Mouse (Mus musculus): ENCODE data around the gene Mef2b. TPM values are rescaled to one million over a fixed set of nuclear protein-coding genes. Genes with fewer than 3 reads are reported as not detected.

Gene Mef2b
- polyA plus RNA-seq (2015; fragmentation: Nextera tagmentation; extraction: Ambion mirVana), result 0.12 TPM in 1 of 2 replicates, not detected in the other

- under 1% methylated on average over 46 of the region's 46 CpGs for WGBS
- Histone ChIP-seq H3K27ac (ENCODE audit: low read depth, low read length) (peak within 1 kb of the TSS; percentile 79), H3K4me2 (replicated peaks; ENCODE audit: low read depth) (peak within 1 kb of the TSS; percentile 71), H3K4me1 (replicated peaks; ENCODE audit: control insufficient read depth, insufficient read depth, low read length) (peaks cover 6% of the 10 kb centered on the region), H3K9ac (ENCODE audit: low read depth, low read length) (peak within 1 kb of the TSS; percentile 59), H3K4me3 (ENCODE audit: low read depth, low read length) (peak within 1 kb of the TSS; percentile 76), H3K36me3 (ENCODE audit: control insufficient read depth, insufficient read depth) (peaks cover 48% of the 10 kb centered on the region), H3K9me3 (ENCODE audit: control insufficient read depth) (no peaks in the 10 kb centered on the region), H3K27me3 (replicated peaks; ENCODE audit: control insufficient read depth, insufficient read depth, low read length) (no peaks in the 10 kb centered on the region)
- no peak for TF ChIP-seq CTCF (IDR thresholded peaks at IDR 0.05; ENCODE audit: low read depth)
- peak; percentile 98 for ATAC-seq
These were observed at the start of gene Mef2b, which contains the start of the genes Rfxank and Borcs8 for GRCm38 (mm10) chr8:70139026-70139857. Mef2b (plus strand) TSS chr8:70139711. Rfxank (minus strand) TSS chr8:70139154. Borcs8 (plus strand) TSS chr8:70139499.

- no peaks in the 10 kb centered on the region for H3K4me1 ChIP-seq (replicated peaks; ENCODE audit: control insufficient read depth, insufficient read depth, low read length)
- no peak overlapping the region for H3K4me3 ChIP-seq (ENCODE audit: low read depth, low read length)
- ATAC-seq, result no peak
- TF ChIP-seq CTCF (IDR thresholded peaks at IDR 0.05; ENCODE audit: low read depth), result no peak
- no peaks in the 10 kb centered on the region for H3K9me3 ChIP-seq (ENCODE audit: control insufficient read depth)
- 56% methylated on average over 8 of the region's 8 CpGs for WGBS
- H3K27ac ChIP-seq (ENCODE audit: low read depth, low read length), result no peak overlapping the region
- no peak overlapping the region for H3K9ac ChIP-seq (ENCODE audit: low read depth, low read length)
- H3K27me3 ChIP-seq (replicated peaks; ENCODE audit: control insufficient read depth, insufficient read depth, low read length), result peaks cover 30% of the 10 kb centered on the region
- no peaks in the 10 kb centered on the region for H3K36me3 ChIP-seq (ENCODE audit: control insufficient read depth, insufficient read depth)
- no peak overlapping the region for H3K4me2 ChIP-seq (replicated peaks; ENCODE audit: low read depth)
These were observed 46.7 kb upstream of the Mef2b start for GRCm38 (mm10) chr8:70092786-70093185.

DNA sequence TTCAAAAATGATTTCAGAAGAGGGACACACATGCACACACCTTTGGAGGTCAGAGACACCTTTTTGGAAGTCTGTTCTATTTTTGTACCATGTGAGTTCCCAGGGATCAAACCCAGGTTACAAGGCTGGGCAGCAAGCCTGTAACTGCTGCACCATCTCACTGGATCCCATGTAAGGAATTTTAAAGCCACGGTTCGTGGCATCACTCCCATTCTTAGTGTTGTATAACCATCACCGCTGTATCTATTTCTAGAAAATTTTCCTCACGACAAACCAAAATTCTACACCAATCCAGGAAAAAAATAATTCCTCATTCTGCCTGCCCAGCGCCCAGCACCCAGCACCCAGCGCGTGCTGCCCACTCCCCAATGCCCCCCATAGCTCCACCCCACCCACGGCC, 40.2 kb upstream of the Mef2b start:
- H3K4me3 ChIP-seq (ENCODE audit: low read depth, low read length), result no peak overlapping the region
- WGBS, result 59% methylated on average over 8 of the region's 8 CpGs
- H3K9ac ChIP-seq (ENCODE audit: low read depth, low read length), result no peak overlapping the region
- TF ChIP-seq CTCF (IDR thresholded peaks at IDR 0.05; ENCODE audit: low read depth), result no peak
- H3K27me3 ChIP-seq (replicated peaks; ENCODE audit: control insufficient read depth, insufficient read depth, low read length), result no peaks in the 10 kb centered on the region; the same call in 1 of the 2 replicates
- no peaks in the 10 kb centered on the region for H3K36me3 ChIP-seq (ENCODE audit: control insufficient read depth, insufficient read depth)
- no peak overlapping the region for H3K27ac ChIP-seq (ENCODE audit: low read depth, low read length)
- no peaks in the 10 kb centered on the region for H3K4me1 ChIP-seq (replicated peaks; ENCODE audit: control insufficient read depth, insufficient read depth, low read length)
- H3K4me2 ChIP-seq (replicated peaks; ENCODE audit: low read depth), result no peak overlapping the region
- H3K9me3 ChIP-seq (ENCODE audit: control insufficient read depth), result no peaks in the 10 kb centered on the region
- ATAC-seq, result no peak

- no peak overlapping the region for H3K4me2 ChIP-seq (replicated peaks; ENCODE audit: low read depth)
- no peak for TF ChIP-seq CTCF (IDR thresholded peaks at IDR 0.05; ENCODE audit: low read depth)
- 73% methylated on average over 8 of the region's 8 CpGs for WGBS
- ATAC-seq, result no peak
- H3K36me3 ChIP-seq (ENCODE audit: control insufficient read depth, insufficient read depth), result no peaks in the 10 kb centered on the region
- H3K27ac ChIP-seq (ENCODE audit: low read depth, low read length), result no peak overlapping the region
- no peaks in the 10 kb centered on the region for H3K9me3 ChIP-seq (ENCODE audit: control insufficient read depth)
- H3K4me1 ChIP-seq (replicated peaks; ENCODE audit: control insufficient read depth, insufficient read depth, low read length), result no peaks in the 10 kb centered on the region
- no peak overlapping the region for H3K9ac ChIP-seq (ENCODE audit: low read depth, low read length)
- H3K27me3 ChIP-seq (replicated peaks; ENCODE audit: control insufficient read depth, insufficient read depth, low read length), result no peaks in the 10 kb centered on the region; the same call in 1 of the 2 replicates
- H3K4me3 ChIP-seq (ENCODE audit: low read depth, low read length), result no peak overlapping the region
These were observed 39.3 kb upstream of the Mef2b start for GRCm38 (mm10) chr8:70100241-70100640.

DNA sequence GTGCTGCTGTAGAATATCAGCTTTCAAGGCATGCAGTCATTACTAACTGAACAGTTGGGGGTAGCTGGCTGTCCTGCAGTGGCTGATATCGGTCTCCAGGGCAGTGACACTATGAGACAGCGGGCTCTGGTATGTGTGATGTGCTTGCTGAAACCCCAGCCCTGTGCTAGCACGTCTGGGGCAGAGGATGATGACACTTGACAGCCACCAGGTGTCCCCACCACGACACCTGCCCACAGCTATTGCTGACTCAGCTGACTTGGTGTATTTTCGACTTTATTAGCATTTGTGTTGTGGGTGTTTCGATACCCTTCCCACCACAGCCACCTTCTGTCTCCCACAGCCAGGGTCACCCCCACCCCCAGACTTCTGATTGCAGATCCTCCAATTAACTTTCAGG, 35.0 kb upstream of the Mef2b start:
- peak; percentile 46; the same call in 1 of the 2 replicates for ATAC-seq
- 11% methylated on average over 6 of the region's 6 CpGs for WGBS

DNA sequence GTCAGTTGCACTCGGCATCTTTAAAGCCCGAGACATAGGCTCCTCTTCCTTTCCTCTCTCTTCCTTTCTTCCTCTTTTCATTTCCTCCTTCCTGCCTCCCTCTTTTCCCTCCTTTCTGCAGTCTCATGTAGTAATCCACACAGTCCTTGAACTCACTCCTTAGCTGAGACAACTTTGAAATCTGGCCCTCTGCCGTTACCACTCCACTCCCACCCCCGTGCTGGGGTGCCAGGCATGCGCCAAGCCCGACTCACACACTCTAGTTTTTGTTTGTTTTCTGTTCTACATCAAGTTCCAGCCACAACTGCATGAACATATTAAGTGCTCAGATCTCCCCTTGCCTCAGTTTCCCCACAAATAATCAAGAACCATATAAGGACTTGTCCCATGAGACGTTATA, 34.6 kb upstream of the Mef2b start:
- no peak for TF ChIP-seq CTCF (IDR thresholded peaks at IDR 0.05; ENCODE audit: low read depth)
- no peak for ATAC-seq
- Histone ChIP-seq H3K4me2 (replicated peaks; ENCODE audit: low read depth) (no peak overlapping the region), H3K9me3 (ENCODE audit: control insufficient read depth) (no peaks in the 10 kb centered on the region), H3K36me3 (ENCODE audit: control insufficient read depth, insufficient read depth) (no peaks in the 10 kb centered on the region), H3K9ac (ENCODE audit: low read depth, low read length) (no peak overlapping the region), H3K4me3 (ENCODE audit: low read depth, low read length) (no peak overlapping the region), H3K4me1 (replicated peaks; ENCODE audit: control insufficient read depth, insufficient read depth, low read length) (no peaks in the 10 kb centered on the region), H3K27me3 (replicated peaks; ENCODE audit: control insufficient read depth, insufficient read depth, low read length) (peaks cover 8% of the 10 kb centered on the region; the same call in 1 of the 2 replicates), H3K27ac (ENCODE audit: low read depth, low read length) (no peak overlapping the region)
- WGBS, result 74% methylated on average over 7 of the region's 7 CpGs

More for the DNA sequence above, 35.0 kb upstream of the Mef2b start:
- Histone ChIP-seq H3K4me1 (replicated peaks; ENCODE audit: control insufficient read depth, insufficient read depth, low read length) (no peaks in the 10 kb centered on the region), H3K9ac (ENCODE audit: low read depth, low read length) (no peak overlapping the region), H3K9me3 (ENCODE audit: control insufficient read depth) (no peaks in the 10 kb centered on the region), H3K4me2 (replicated peaks; ENCODE audit: low read depth) (no peak overlapping the region), H3K27me3 (replicated peaks; ENCODE audit: control insufficient read depth, insufficient read depth, low read length) (peaks cover 8% of the 10 kb centered on the region; the same call in 1 of the 2 replicates), H3K27ac (ENCODE audit: low read depth, low read length) (no peak overlapping the region), H3K4me3 (ENCODE audit: low read depth, low read length) (no peak overlapping the region), H3K36me3 (ENCODE audit: control insufficient read depth, insufficient read depth) (no peaks in the 10 kb centered on the region)
- TF ChIP-seq CTCF (IDR thresholded peaks at IDR 0.05; ENCODE audit: low read depth), result peak; percentile 84
